Mouse (Mus musculus): Measurements from ENCODE around the gene Rgs6. TPM values are rescaled to one million over a fixed set of nuclear protein-coding genes. Genes with fewer than 3 reads are reported as not detected.

Rgs6 gene
- not detected for polyA plus RNA-seq (2017; shearing (Covaris generic))

DNA sequence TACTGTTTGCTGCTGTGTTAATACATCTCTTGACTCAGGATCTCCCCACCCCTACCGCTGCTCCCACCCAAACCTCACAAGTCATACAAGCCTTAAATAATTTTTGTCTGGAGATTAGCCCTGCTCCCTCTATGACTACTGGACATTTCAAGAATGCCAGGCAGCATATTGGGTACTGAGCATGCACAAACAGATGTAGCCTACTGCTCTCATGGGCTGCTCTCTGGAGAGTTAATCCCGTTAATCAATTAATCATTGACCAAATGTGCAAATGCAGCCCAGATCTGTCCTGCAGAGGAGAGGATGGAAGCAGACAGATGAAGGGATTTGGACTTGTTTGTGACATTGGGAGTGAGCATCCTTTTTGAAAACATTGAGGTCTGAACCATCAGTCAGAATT, at the start of gene Rgs6:
Rgs6 (plus strand) TSS at position 276 of the 400 bp plus-strand sequence.

All from effector memory CD4-positive, alpha-beta T cell, adult 5 months (primary cell).